In genomic region chr19:10171846-10172245, GRCm38 (mm10) we compare ENCODE assay signal across 18 mouse cellular contexts. TPM values are rescaled to one million over a fixed set of nuclear protein-coding genes. Genes with fewer than 3 reads are reported as not detected.
DNase-seq lines count a peak whose midpoint lies in the region; ATAC-seq lines count a peak whose summit lies in the region.
"Had no signal": no experiment of that assay in that cellular context is flagged by ENCODE, and none has a peak within 500 bp of the region (broad histone marks: within the 10 kb centered on the region; RNA-seq: fewer than 3 reads in every experiment).

No protein-coding gene starts in this region.

- peak overlapping the region; percentile 37 for H3K9ac ChIP-seq in liver, embryonic 13.5 days
- H3K9ac ChIP-seq: embryonic facial prominence, embryonic 15.5 days; forebrain, embryonic 13.5 days; hindbrain, embryonic 12.5 days; neural tube, embryonic 13.5 days had no signal

- no peaks in the 10 kb centered on the region for H3K9me3 ChIP-seq in heart, embryonic 10.5 days
- H3K9me3 ChIP-seq in liver, embryonic 13.5 days (replicated peaks): no peaks in the 10 kb centered on the region
- H3K9me3 ChIP-seq: embryonic facial prominence, embryonic 15.5 days; forebrain, embryonic 13.5 days; hindbrain, embryonic 12.5 days; neural tube, embryonic 13.5 days had no signal

- H3K4me1 ChIP-seq in heart, embryonic 10.5 days: peaks cover 5% of the 10 kb centered on the region
- peaks cover 62% of the 10 kb centered on the region for H3K4me1 ChIP-seq in liver, embryonic 13.5 days (replicated peaks)
- H3K4me1 ChIP-seq: embryonic facial prominence, embryonic 15.5 days; forebrain, embryonic 13.5 days; hindbrain, embryonic 12.5 days; neural tube, embryonic 13.5 days had no signal

- no peaks in the 10 kb centered on the region for H3K27me3 ChIP-seq in heart, embryonic 10.5 days (ENCODE audit: insufficient read depth, poor library complexity, severe bottlenecking)
- no peaks in the 10 kb centered on the region for H3K27me3 ChIP-seq in liver, embryonic 13.5 days
- H3K27me3 ChIP-seq: embryonic facial prominence, embryonic 15.5 days; forebrain, embryonic 13.5 days; hindbrain, embryonic 12.5 days; neural tube, embryonic 13.5 days had no signal

- intact Hi-C loops in heart, postnatal 36 days (cut with DNase I): no loop called here

- no peaks in the 10 kb centered on the region for H3K36me3 ChIP-seq in heart, embryonic 10.5 days
- no peaks in the 10 kb centered on the region for H3K36me3 ChIP-seq in liver, embryonic 13.5 days
- H3K36me3 ChIP-seq: embryonic facial prominence, embryonic 15.5 days; hindbrain, embryonic 12.5 days; neural tube, embryonic 13.5 days had no signal

- DNase-seq in heart, embryonic 10.5 days (ENCODE audit: low spot score): peak; percentile 75
- DNase-seq in heart, postnatal 36 days: no peak
- DNase-seq in right cerebral cortex, adult 2 months (ENCODE audit: low spot score in 2 of 2): peak; percentile 66 to 80
- DNase-seq in right cerebral cortex, postnatal 4 days: no peak
- no peak for DNase-seq in liver, embryonic 13.5 days
- no peak for DNase-seq in thymus, postnatal 10 days (ENCODE audit: low spot score in 2 of 2)
- no peak for DNase-seq in yolk sac, embryonic 10.5 days (ENCODE audit: low spot score)
- no peak for DNase-seq in T-cell, adult 2 months (ENCODE audit: low spot score)
- DNase-seq: gastrocnemius, postnatal 14 days; kidney, adult 11 months; kidney, postnatal 25 days; lung, postnatal 14 days; midbrain, embryonic 14.5 days; retina, postnatal 1 day had no signal

- H3K27ac ChIP-seq in heart, embryonic 10.5 days: peak overlapping the region; percentile 17; the same call in 1 of the 2 replicates
- peak overlapping the region; percentile 94 for H3K27ac ChIP-seq in liver, embryonic 13.5 days
- H3K27ac ChIP-seq: embryonic facial prominence, embryonic 15.5 days; forebrain, embryonic 13.5 days; hindbrain, embryonic 12.5 days; neural tube, embryonic 13.5 days had no signal

- ATAC-seq in liver, embryonic 13.5 days (ENCODE audit: low read depth): no peak
- ATAC-seq: forebrain, embryonic 13.5 days had no signal

- 0 out of 2 replicates have a peak overlapping the region, but pooled peaks have one; percentile 8 for H3K4me2 ChIP-seq in liver, embryonic 13.5 days
- H3K4me2 ChIP-seq: embryonic facial prominence, embryonic 15.5 days; forebrain, embryonic 13.5 days; hindbrain, embryonic 12.5 days; neural tube, embryonic 13.5 days had no signal

- no peak overlapping the region for H3K4me3 ChIP-seq in heart, embryonic 10.5 days
- H3K4me3 ChIP-seq in liver, embryonic 13.5 days (replicated peaks): no peak overlapping the region
- H3K4me3 ChIP-seq: embryonic facial prominence, embryonic 15.5 days; forebrain, embryonic 13.5 days; hindbrain, embryonic 12.5 days; neural tube, embryonic 13.5 days had no signal

RNA-seq across cellular contexts. Expression of gene Fads1, which starts 10.8 kb away (rescaled TPM):
- polyA plus RNA-seq in heart, embryonic 10.5 days (2016; fragmentation: Nextera tagmentation; extraction: Ambion mirVana): 76.6 and 89.6 TPM in 2 replicates
- total RNA-seq in heart, postnatal 36 days (2021): 10 to 100 TPM; 23.7 to 24.0 TPM
- 60.2 and 77.5 TPM in 2 replicates for polyA plus RNA-seq in liver, embryonic 13.5 days (2015; fragmentation: Nextera tagmentation; extraction: Ambion mirVana)

RNA-seq across cellular contexts. Expression of gene Tmem258, which starts 32.0 kb away (rescaled TPM):
- 384 and 400 TPM in 2 replicates for polyA plus RNA-seq in heart, embryonic 10.5 days (2016; fragmentation: Nextera tagmentation; extraction: Ambion mirVana)
- 100 to 1,000 TPM; 173 to 180 TPM for total RNA-seq in heart, postnatal 36 days (2021)
- polyA plus RNA-seq in liver, embryonic 13.5 days (2015; fragmentation: Nextera tagmentation; extraction: Ambion mirVana): 332 and 375 TPM in 2 replicates

RNA-seq across cellular contexts. Expression of gene Fen1, which starts 32.1 kb away (rescaled TPM):
- 96.5 and 128 TPM in 2 replicates for polyA plus RNA-seq in heart, embryonic 10.5 days (2016; fragmentation: Nextera tagmentation; extraction: Ambion mirVana)
- total RNA-seq in heart, postnatal 36 days (2021): 1 to 10 TPM; 4.7 TPM
- polyA plus RNA-seq in liver, embryonic 13.5 days (2015; fragmentation: Nextera tagmentation; extraction: Ambion mirVana): 190 and 208 TPM in 2 replicates

Comparison
In these comparisons a context has a peak if more than half of its experiments do, and no peak if none do; other contexts are left out.
1. DNase-seq: peak in heart, embryonic 10.5 days (single experiment) and right cerebral cortex, adult 2 months (2 of 2); none in heart, postnatal 36 days (0 of 2), right cerebral cortex, postnatal 4 days (single experiment), liver, embryonic 13.5 days (single experiment), thymus, postnatal 10 days (0 of 2), yolk sac, embryonic 10.5 days (single experiment) and T-cell, adult 2 months (single experiment).